Comparison of ENCODE assay signal across 11 mouse cellular contexts in the genomic region with DNA sequence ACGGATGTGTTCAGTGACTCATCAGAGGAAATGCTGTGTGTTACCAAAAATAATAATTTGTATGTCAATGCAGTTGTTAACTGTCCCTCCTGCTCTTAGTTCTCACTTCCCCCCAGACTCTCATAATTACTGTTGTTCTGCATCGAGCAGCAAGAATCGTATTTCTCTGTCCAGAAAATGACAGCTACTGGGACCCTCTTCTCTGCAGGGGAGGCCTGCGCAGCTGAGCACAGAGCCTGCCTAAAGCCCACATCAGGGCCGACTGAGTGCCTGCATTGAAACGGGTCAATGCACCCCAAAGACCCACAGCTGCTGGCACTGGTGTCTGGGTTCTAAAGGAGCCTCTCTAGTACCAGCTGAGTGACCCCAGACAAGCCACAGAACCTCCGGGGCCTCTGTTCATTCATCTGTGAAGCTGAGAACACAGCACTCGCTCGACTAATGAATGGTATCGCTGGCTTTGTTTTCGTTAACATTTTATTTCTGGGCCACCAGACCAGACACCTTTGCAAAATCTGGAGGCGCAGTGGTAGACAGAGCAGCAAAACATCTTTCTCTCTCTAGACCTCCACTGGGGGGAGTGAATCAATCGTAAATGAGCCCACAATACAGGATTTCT.
A peak's percentile ranks its signal among the peaks of the same experiment; 100 is the strongest.
DNase-seq lines count a peak whose midpoint lies in the region; ATAC-seq and TF ChIP-seq lines count a peak whose summit lies in the region.
"Had no signal": no experiment of that assay in that cellular context is flagged by ENCODE, and none has a peak within 500 bp of the region (broad histone marks: within the 10 kb centered on the region; RNA-seq: fewer than 3 reads in every experiment).

No protein-coding gene starts in this region.

- H3K9ac ChIP-seq in forebrain, embryonic 15.5 days (replicated peaks), result no peak overlapping the region
- H3K9ac ChIP-seq in midbrain, embryonic 11.5 days (ENCODE audit: low read length), result no peak overlapping the region
- H3K9ac ChIP-seq: embryonic facial prominence, embryonic 15.5 days; liver, embryonic 14.5 days had no signal

- H3K27ac ChIP-seq in layer of hippocampus, adult 2 months, result no peak overlapping the region
- no peak overlapping the region for H3K27ac ChIP-seq in forebrain, embryonic 15.5 days (replicated peaks)
- no peak overlapping the region for H3K27ac ChIP-seq in midbrain, embryonic 11.5 days (ENCODE audit: low read depth, low read length)
- H3K27ac ChIP-seq: embryonic facial prominence, embryonic 15.5 days; liver, embryonic 14.5 days had no signal

- peaks cover 15% of the 10 kb centered on the region for H3K4me1 ChIP-seq in forebrain, embryonic 15.5 days
- no peaks in the 10 kb centered on the region for H3K4me1 ChIP-seq in midbrain, embryonic 11.5 days (ENCODE audit: control insufficient read depth, insufficient read depth, low read length)
- H3K4me1 ChIP-seq: embryonic facial prominence, embryonic 15.5 days had no signal

- ATAC-seq in forebrain, embryonic 15.5 days (replicated peaks), result peak; percentile 74
- peak; percentile 84 for ATAC-seq in midbrain, embryonic 11.5 days (ENCODE audit: low FRiP score)

- peak; percentile 40 for TF ChIP-seq CTCF in layer of hippocampus, adult 2 months (conservative IDR thresholded peaks at IDR 0.05)

- intact Hi-C loops in left cerebral cortex, postnatal 4 days (cut with DNase I), result no loop called here

- H3K4me2 ChIP-seq in forebrain, embryonic 15.5 days (replicated peaks), result 0 out of 2 replicates have a peak overlapping the region, but pooled peaks have one; percentile 14
- H3K4me2 ChIP-seq in midbrain, embryonic 11.5 days, result no peak overlapping the region

- DNase-seq in layer of hippocampus, adult 2 months (ENCODE audit: low spot score in 2 of 2), result no peak
- no peak for DNase-seq in layer of hippocampus, adult 18-20 months (ENCODE audit: low spot score in 2 of 2)
- DNase-seq in midbrain, embryonic 11.5 days (ENCODE audit: low spot score, missing footprints), result no peak
- DNase-seq in splenic B cell, adult 2 months (ENCODE audit: low read depth, low spot score), result peak; percentile 50
- no peak for DNase-seq in layer of hippocampus, postnatal 25 days (ENCODE audit: extremely low spot score in 1 of 2, low spot score in 1 of 2)
- no peak for DNase-seq in heart, adult 18-20 months
- no peak for DNase-seq in left cerebral cortex, postnatal 4 days
- DNase-seq: adrenal gland, postnatal 10 days had no signal

- no peak overlapping the region for H3K4me3 ChIP-seq in layer of hippocampus, adult 2 months
- no peak overlapping the region for H3K4me3 ChIP-seq in forebrain, embryonic 15.5 days
- H3K4me3 ChIP-seq in midbrain, embryonic 11.5 days (ENCODE audit: low read depth, low read length), result no peak overlapping the region
- H3K4me3 ChIP-seq: embryonic facial prominence, embryonic 15.5 days had no signal

- H3K36me3 ChIP-seq in forebrain, embryonic 15.5 days, result no peaks in the 10 kb centered on the region
- H3K36me3 ChIP-seq in midbrain, embryonic 11.5 days (ENCODE audit: control insufficient read depth, insufficient read depth, low read length), result no peaks in the 10 kb centered on the region
- H3K36me3 ChIP-seq in splenic B cell, adult 2 months (ENCODE audit: control insufficient read depth, insufficient read depth, low read length, poor library complexity, severe bottlenecking), result no peaks in the 10 kb centered on the region
- H3K36me3 ChIP-seq: embryonic facial prominence, embryonic 15.5 days had no signal

- 16% methylated on average over 13 of the region's 13 CpGs for WGBS in forebrain, embryonic 15.5 days
- WGBS in midbrain, embryonic 11.5 days, result 35% methylated on average over 13 of the region's 13 CpGs

- no peaks in the 10 kb centered on the region for H3K27me3 ChIP-seq in forebrain, embryonic 15.5 days
- no peaks in the 10 kb centered on the region for H3K27me3 ChIP-seq in midbrain, embryonic 11.5 days (ENCODE audit: control insufficient read depth, insufficient read depth, low read length)
- no peaks in the 10 kb centered on the region for H3K27me3 ChIP-seq in splenic B cell, adult 2 months (ENCODE audit: control insufficient read depth, insufficient read depth, low read length, poor library complexity, severe bottlenecking)
- H3K27me3 ChIP-seq: embryonic facial prominence, embryonic 15.5 days had no signal

- H3K9me3 ChIP-seq in forebrain, embryonic 15.5 days, result no peaks in the 10 kb centered on the region
- H3K9me3 ChIP-seq in midbrain, embryonic 11.5 days (ENCODE audit: control insufficient read depth, low read length), result no peaks in the 10 kb centered on the region
- H3K9me3 ChIP-seq: embryonic facial prominence, embryonic 15.5 days had no signal
